Mouse (Mus musculus) hindbrain, embryonic 14.5 days (tissue): ENCODE data around the gene Armc7. TPM values are rescaled to one million over a fixed set of nuclear protein-coding genes. Genes with fewer than 3 reads are reported as not detected.

Experiments used
- ATAC-seq: fragments of 200-750 bp; cut with Nextera tagmentation; 2 replicates; pipeline ENCODE4 v1.8.0; 2017; ENCODE audit warnings: moderate number of reproducible peaks, mild to moderate bottlenecking, moderate TSS enrichment, moderate library complexity; ENCODE audit not compliant: low FRiP score
- DNase-seq: peaks from one replicate; pipeline ENCODE4 v3.0.0-alpha.2; 2015; ENCODE audit warnings: low spot score
- H3K27ac ChIP-seq: fragments of 300-500 bp; sonication (generic); 2 replicates; pipeline ENCODE4 v1.5.1; 2014; ENCODE audit warnings: mild to moderate bottlenecking, moderate library complexity
- H3K27me3 ChIP-seq: fragments of 300-500 bp; sonication (generic); 2 replicates; pipeline ENCODE4 v1.6.1; 2014; ENCODE audit warnings: mild to moderate bottlenecking, low read length, mixed read lengths; ENCODE audit not compliant: control insufficient read depth, insufficient read depth
- H3K36me3 ChIP-seq: fragments of 300-500 bp; sonication (generic); replicated peaks from 2 replicates; pipeline ENCODE4 v1.6.1; 2014; ENCODE audit not compliant: control insufficient read depth, insufficient read depth
- H3K4me1 ChIP-seq: fragments of 300-500 bp; sonication (generic); replicated peaks from 2 replicates; pipeline ENCODE4 v1.6.1; 2014; ENCODE audit warnings: antibody characterized with exemption, low read length, mixed read lengths; ENCODE audit not compliant: control insufficient read depth, insufficient read depth
- H3K4me2 ChIP-seq: fragments of 300-500 bp; sonication (generic); replicated peaks from 2 replicates; pipeline ENCODE4 v1.6.1; 2014; ENCODE audit warnings: mild to moderate bottlenecking, moderate library complexity
- H3K4me3 ChIP-seq: fragments of 300-500 bp; sonication (generic); replicated peaks from 2 replicates; pipeline ENCODE4 v1.5.1; 2014; ENCODE audit warnings: mild to moderate bottlenecking, low read length
- H3K9ac ChIP-seq: fragments of 300-500 bp; sonication (generic); 2 replicates; pipeline ENCODE4 v1.6.1; 2014
- H3K9me3 ChIP-seq: fragments of 300-500 bp; sonication (generic); 2 replicates; pipeline ENCODE4 v1.6.1; 2016; ENCODE audit warnings: low read length; ENCODE audit not compliant: control insufficient read depth
- WGBS: fragments of 180-500 bp; shearing (Covaris S2); extraction: QIAGEN DNeasy Blood & Tissue Kit; methylation state at CpG from one replicate; pipeline ENCODE4 v1.1.7; 2014; 5-methylcytosine and 5-hydroxymethylcytosine counted together
- polyA plus RNA-seq: library from polyadenylated mRNA; unstranded; fragments of >200 nt; fragmentation: Nextera tagmentation; extraction: Ambion mirVana; gene quantifications from 2 replicates; pipeline ENCODE4 v1.2.1, GENCODE M21; 2014

Armc7 gene
- polyA plus RNA-seq, 1 experiment from 2014 or later = 14.2 TPM

DNA sequence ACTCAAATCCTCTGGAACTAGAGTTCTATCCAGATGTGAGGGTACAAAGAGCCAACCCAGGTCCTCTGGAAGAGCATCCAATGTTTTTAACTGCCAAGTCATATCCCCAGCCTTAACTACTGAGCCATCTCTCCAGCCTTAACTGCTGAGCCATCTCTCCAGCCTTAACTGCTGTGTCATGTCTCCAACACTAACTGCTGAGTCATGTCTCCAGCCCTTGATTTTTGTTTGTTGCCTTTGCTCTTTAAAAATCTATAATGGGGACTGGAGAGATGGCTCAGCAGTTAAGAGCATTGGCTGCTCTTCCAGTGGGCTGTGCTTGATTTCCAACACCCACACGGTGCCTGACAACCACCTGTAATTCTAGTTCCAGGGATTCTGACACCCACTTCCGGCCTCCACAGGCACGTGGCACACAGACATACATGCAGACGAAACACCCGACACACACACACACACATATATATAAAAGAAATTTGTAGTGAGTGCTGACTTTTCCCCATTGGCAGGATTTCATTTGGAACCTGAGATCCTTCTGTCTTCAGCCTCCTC lies 37.8 kb upstream of the Armc7 start:
- H3K36me3 ChIP-seq = peaks cover 7% of the 10 kb centered on the region; the same call in 1 of the 2 replicates
- ATAC-seq (no peak), DNase-seq (no peak)
- no peak overlapping the region for H3K27ac ChIP-seq
- no peaks in the 10 kb centered on the region for H3K27me3 ChIP-seq
- H3K4me1 ChIP-seq = peaks cover 13% of the 10 kb centered on the region
- no peaks in the 10 kb centered on the region for H3K9me3 ChIP-seq
- H3K4me2 ChIP-seq = no peak overlapping the region
- 72% methylated on average over 5 of the region's 5 CpGs for WGBS
- no peak overlapping the region for H3K9ac ChIP-seq
- no peak overlapping the region for H3K4me3 ChIP-seq

DNA sequence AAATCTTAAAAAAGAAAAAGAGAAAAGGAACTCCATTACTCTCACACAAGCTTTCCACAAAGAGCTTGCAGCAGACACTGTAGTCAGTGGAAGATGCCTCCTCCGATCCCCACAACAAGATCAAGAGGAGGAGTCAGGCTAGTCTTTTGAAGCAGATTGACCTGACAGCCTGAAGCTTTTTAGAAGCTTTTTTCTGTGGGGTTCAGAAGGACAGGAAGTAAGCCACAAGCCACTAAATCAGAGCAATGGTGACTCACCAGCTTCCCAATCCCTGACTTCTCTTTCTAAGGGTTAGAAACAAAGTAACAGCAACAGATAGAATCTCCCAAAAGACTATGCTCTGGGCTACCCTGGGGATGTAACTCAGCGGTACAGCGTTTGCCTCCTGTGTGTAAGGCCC lies 36.1 kb upstream of the Armc7 start:
- DNase-seq = no peak

DNA sequence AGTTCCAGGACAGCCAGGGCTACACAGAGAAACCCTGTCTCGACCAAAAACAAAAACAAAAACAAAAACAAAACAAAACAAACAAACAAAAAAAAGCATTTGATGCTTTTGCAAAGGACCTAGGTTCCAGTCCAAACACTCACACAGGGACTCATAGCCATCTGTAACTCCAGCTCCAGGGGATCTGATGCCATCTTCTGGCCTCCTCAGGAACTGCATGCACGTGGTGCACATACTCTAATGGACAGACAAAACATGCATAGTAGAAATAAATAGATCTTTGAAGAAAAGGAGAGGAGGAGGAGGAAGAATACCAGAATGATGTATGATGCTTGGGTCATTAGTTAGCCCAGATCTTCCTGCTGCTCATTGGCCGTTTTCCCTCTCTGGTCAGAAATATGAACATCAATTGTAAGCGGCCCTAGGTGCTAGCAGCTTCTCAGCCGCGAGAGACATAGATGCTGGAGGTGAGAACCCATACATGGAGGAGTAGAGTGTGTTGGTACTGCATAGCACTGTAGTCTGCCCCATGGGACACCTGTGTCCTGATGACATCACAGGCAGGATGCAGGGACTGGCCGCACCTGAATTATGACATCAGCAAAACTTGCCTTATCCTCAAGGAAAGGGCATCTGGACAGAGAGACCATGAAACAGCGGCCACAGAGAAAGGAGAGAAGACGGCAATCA lies 35.4 kb upstream of the Armc7 start, which contains the start of gene Trim80:
Trim80 (plus strand) TSS at position 640 of the 690 bp plus-strand sequence.
- Histone ChIP-seq H3K27ac (no peak within 1 kb of the TSS), H3K9me3 (no peaks in the 10 kb centered on the region), H3K4me1 (peaks cover 13% of the 10 kb centered on the region), H3K36me3 (no peaks in the 10 kb centered on the region), H3K9ac (no peak within 1 kb of the TSS), H3K27me3 (no peaks in the 10 kb centered on the region), H3K4me3 (no peak within 1 kb of the TSS), H3K4me2 (no peak within 1 kb of the TSS)
- DNase-seq (no peak), ATAC-seq (no peak)
- 96% methylated on average over 9 of the region's 9 CpGs for WGBS

More for the DNA sequence above, 36.1 kb upstream of the Armc7 start:
- Histone ChIP-seq H3K9ac (no peak overlapping the region), H3K36me3 (no peaks in the 10 kb centered on the region), H3K9me3 (no peaks in the 10 kb centered on the region), H3K27ac (no peak overlapping the region), H3K4me1 (peaks cover 13% of the 10 kb centered on the region), H3K27me3 (no peaks in the 10 kb centered on the region), H3K4me2 (no peak overlapping the region), H3K4me3 (no peak overlapping the region)
- whole genome bisulfite sequencing = 93% methylated on average over 3 of the region's 3 CpGs
- ATAC-seq = no peak

DNA sequence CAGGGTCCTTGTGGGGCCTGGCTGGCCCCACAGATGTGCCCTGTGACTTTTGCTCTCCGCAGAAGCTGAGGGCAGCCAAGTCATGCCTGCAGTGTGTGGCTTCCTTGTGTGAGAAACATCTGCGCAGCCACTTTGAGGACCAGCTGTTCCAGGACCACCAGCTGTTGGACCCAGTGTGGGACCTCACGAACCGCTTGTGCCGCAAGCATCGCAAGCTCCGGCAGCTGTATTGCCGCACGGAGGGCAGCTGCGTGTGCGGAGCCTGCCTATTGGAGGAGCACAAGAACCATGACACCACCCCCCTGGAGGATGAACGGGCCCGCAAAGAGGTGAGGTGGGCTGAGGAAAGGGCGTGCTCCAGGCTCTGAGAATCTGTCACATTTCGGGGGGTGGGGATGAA lies 34.0 kb upstream of the Armc7 start:
- H3K27ac ChIP-seq = no peak overlapping the region
- no peaks in the 10 kb centered on the region for H3K36me3 ChIP-seq
- WGBS = 51% methylated on average over 15 of the region's 15 CpGs
- no peak for DNase-seq
- ATAC-seq = no peak
- no peak overlapping the region for H3K4me2 ChIP-seq
- no peaks in the 10 kb centered on the region for H3K9me3 ChIP-seq
- no peak overlapping the region for H3K4me3 ChIP-seq
- no peak overlapping the region for H3K9ac ChIP-seq
- H3K27me3 ChIP-seq = no peaks in the 10 kb centered on the region
- H3K4me1 ChIP-seq = peaks cover 2% of the 10 kb centered on the region

DNA sequence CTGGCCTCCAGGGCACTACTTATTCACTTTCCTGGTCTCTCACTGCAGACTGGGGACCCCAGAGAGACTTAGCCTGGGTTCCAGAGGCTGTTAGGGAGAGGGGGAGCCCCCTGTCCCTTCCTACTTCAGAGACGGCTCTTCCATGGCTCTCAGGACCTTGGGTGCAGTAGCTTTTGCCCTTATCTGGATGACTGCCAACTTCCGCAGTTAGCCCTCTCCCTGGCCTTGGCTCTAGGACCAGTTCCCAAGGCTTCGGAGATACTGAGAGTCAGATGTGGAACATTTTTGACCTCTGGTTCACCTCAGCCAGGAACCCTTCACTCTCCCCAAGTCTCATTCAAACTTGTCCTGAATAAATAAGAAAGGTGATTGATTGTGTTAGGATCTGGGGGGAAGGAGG lies 28.6 kb upstream of the Armc7 start:
- no peaks in the 10 kb centered on the region for H3K27me3 ChIP-seq
- H3K36me3 ChIP-seq = no peaks in the 10 kb centered on the region
- ATAC-seq (no peak), DNase-seq (no peak)
- no peaks in the 10 kb centered on the region for H3K4me1 ChIP-seq
- H3K9ac ChIP-seq = no peak overlapping the region
- no peak overlapping the region for H3K4me2 ChIP-seq
- H3K27ac ChIP-seq = no peak overlapping the region
- 70% methylated on average over 3 of the region's 3 CpGs for WGBS
- no peaks in the 10 kb centered on the region for H3K9me3 ChIP-seq
- no peak overlapping the region for H3K4me3 ChIP-seq

DNA sequence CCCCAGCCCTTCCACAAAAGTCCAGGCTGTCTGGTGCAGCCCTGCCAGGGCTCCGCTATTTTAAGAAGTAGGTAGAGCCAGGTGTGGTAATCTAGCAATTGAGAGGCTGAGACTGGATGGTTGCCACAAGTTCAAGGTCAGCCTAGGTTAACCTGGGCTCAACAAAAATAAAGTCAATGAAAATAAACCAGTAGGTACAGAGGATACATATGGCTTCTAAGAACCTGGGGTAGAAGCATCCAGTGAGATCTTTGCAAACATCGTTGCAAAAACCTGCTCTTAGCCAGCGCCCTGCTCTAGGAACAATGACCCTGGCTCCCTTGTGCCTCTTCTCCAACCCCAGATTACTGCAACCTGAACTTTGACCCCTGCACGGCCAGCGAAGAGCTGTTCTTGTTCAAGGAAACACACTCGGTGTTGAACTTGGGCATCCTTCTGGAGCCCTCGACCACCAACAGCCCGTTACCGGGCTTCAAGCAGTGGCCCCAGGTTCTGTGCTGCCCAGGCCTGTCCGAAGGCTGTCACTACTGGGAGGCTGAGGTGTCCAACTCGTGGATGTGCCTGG lies 28.1 kb upstream of the Armc7 start:
- Histone ChIP-seq H3K4me1 (no peaks in the 10 kb centered on the region), H3K27ac (no peak overlapping the region), H3K9me3 (no peaks in the 10 kb centered on the region), H3K36me3 (no peaks in the 10 kb centered on the region), H3K4me3 (no peak overlapping the region), H3K9ac (no peak overlapping the region), H3K27me3 (no peaks in the 10 kb centered on the region), H3K4me2 (no peak overlapping the region)
- WGBS = 87% methylated on average over 11 of the region's 11 CpGs
- ATAC-seq (no peak), DNase-seq (no peak)

DNA sequence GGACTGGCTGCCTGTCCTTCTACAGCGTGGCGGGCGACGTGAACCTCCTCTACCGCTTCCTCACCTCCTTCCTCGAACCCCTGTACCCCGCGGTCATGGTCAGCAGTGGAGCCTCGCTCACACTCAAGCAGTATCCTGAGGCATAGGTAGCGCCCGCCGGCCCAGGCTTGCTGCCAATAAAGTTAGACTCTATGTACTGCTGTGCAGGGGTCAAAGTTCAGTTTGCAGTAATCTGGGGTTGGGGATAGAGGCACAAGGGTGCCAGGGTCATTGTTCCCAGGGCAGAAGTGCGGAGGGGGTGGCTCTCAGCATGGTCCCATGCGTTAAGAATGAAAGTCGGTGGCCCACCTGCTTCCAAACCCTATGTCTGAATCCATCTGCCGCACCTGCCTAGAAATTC lies 27.4 kb upstream of the Armc7 start:
- Histone ChIP-seq H3K27ac (no peak overlapping the region), H3K9me3 (no peaks in the 10 kb centered on the region), H3K4me2 (no peak overlapping the region), H3K36me3 (no peaks in the 10 kb centered on the region), H3K9ac (no peak overlapping the region), H3K4me3 (no peak overlapping the region), H3K27me3 (no peaks in the 10 kb centered on the region), H3K4me1 (no peaks in the 10 kb centered on the region)
- ATAC-seq (no peak), DNase-seq (no peak)
- 86% methylated on average over 16 of the region's 16 CpGs for WGBS

DNA sequence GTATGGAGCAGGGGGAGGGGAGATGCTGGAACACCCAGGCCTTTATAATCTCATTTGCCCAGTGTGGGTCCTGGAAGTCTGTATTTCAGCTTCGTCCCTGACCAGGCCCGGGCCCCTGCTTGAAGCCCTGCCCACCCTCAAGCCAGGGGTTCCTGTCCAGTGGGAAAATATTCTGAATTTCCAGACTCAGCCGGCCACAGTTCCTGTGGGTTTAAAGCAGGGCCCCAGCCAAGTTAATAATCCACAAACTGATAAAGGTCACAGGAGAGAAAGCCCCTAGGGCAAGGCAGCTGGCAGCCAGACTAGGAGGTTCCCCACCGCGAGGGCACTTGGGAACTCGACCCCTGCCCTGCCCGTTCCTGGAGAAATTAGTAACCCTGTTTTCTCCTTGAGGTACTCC lies 26.5 kb upstream of the Armc7 start:
- Histone ChIP-seq H3K36me3 (no peaks in the 10 kb centered on the region), H3K27me3 (no peaks in the 10 kb centered on the region), H3K27ac (no peak overlapping the region), H3K4me3 (no peak overlapping the region), H3K4me2 (no peak overlapping the region), H3K9ac (no peak overlapping the region), H3K4me1 (no peaks in the 10 kb centered on the region), H3K9me3 (no peaks in the 10 kb centered on the region)
- DNase-seq = no peak
- no peak for ATAC-seq
- WGBS = 46% methylated on average over 7 of the region's 7 CpGs

DNA sequence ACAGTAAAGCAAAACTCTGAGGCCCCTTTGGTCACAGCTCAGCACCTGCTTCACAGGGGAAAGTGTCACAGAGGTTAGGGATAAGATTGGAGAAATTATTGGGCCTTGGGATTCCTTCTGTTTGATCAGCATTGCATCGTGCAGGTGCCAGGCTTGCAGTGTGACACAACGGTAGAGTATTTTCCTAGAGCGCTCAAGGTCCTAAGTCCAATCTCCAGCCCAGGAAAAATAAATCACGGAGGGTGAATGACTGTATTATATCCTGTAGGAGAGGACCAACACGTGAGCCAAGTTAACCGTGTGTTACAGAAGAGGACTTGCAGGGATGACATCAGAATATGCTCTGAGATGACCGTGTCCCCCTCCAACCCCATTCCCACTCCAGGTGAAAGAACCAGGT lies 25.3 kb upstream of the Armc7 start:
- ATAC-seq (no peak), DNase-seq (no peak)
- no peak overlapping the region for H3K4me2 ChIP-seq
- no peaks in the 10 kb centered on the region for H3K36me3 ChIP-seq
- no peak overlapping the region for H3K27ac ChIP-seq
- no peaks in the 10 kb centered on the region for H3K9me3 ChIP-seq
- H3K27me3 ChIP-seq = no peaks in the 10 kb centered on the region
- H3K4me3 ChIP-seq = no peak overlapping the region
- H3K9ac ChIP-seq = no peak overlapping the region
- H3K4me1 ChIP-seq = no peaks in the 10 kb centered on the region
- WGBS = 91% methylated on average over 7 of the region's 7 CpGs
